Mouse (Mus musculus) heart, postnatal 10 days (tissue): ENCODE measurements around the gene Spi1. TPM values are rescaled to one million over a fixed set of nuclear protein-coding genes. Genes with fewer than 3 reads are reported as not detected.
"Not testable (repeated sequence)": the region's sequence is repeated elsewhere in the genome, so short reads cannot be mapped to it uniquely, and the experiment has no call there.

ENCODE experiments used
- DNase-seq, 2 experiments: peaks; one replicate each; pipeline ENCODE4 v3.0.0; 2021
- intact Hi-C: fragments of 180-260 bp; cut with DNase I; formaldehyde crosslinking; loops from one replicate; pipeline ENCODE4 v1.15.1; 2025
- total RNA-seq, 2 experiments: library from RNA; stranded (reverse); gene quantifications; 2 replicates each; pipeline ENCODE4 v1.2.3; 2021

The Spi1 gene
- 1 to 10 TPM; 2.3 to 3.0 TPM for total RNA-seq

- intact Hi-C loops = no loop called here
- no peak for DNase-seq
These were observed at the start of gene Spi1 for GRCm38 (mm10) chr2:91081775-91082695. Gene Spi1, plus strand, starts transcription at chr2:91082390.

GRCm38 (mm10) chr2:91033000-91033399, 49.2 kb upstream of the Spi1 start:
- intact Hi-C loops = no loop called here

GRCm38 (mm10) chr2:91035385-91035784, 46.8 kb upstream of the Spi1 start, which contains the start of gene Rapsn:
Gene Rapsn, plus strand, starts transcription at chr2:91035620.
- intact Hi-C loops = no loop called here
- peak; percentile 79 to 83 for DNase-seq

More at GRCm38 (mm10) chr2:91033000-91033399, 49.2 kb upstream of the Spi1 start:
- no peak for DNase-seq

- no peak for DNase-seq
- intact Hi-C loops = no loop called here
These were observed 40.4 kb upstream of the Spi1 start for GRCm38 (mm10) chr2:91041786-91042185.

- DNase-seq = no peak
- intact Hi-C loops = no loop called here
These were observed 39.4 kb upstream of the Spi1 start for GRCm38 (mm10) chr2:91042651-91043398.

- intact Hi-C loops = no loop called here
- no peak for DNase-seq
These were observed 37.5 kb upstream of the Spi1 start for GRCm38 (mm10) chr2:91044727-91045126.

- intact Hi-C loops, DNase-seq: not testable (repeated sequence)
These were observed 36.4 kb upstream of the Spi1 start for GRCm38 (mm10) chr2:91045805-91046204.

- DNase-seq = no peak
- intact Hi-C loops = no loop called here
These were observed 34.8 kb upstream of the Spi1 start for GRCm38 (mm10) chr2:91047359-91047758.

GRCm38 (mm10) chr2:91051917-91052316, 30.3 kb upstream of the Spi1 start:
- intact Hi-C loops = no loop called here
- DNase-seq = no peak

GRCm38 (mm10) chr2:91052752-91053151, 29.4 kb upstream of the Spi1 start:
- intact Hi-C loops = no loop called here
- DNase-seq = no peak

GRCm38 (mm10) chr2:91053181-91053933, 28.8 kb upstream of the Spi1 start:
- DNase-seq = no peak
- intact Hi-C loops = no loop called here

GRCm38 (mm10) chr2:91053934-91054382, 28.2 kb upstream of the Spi1 start, which contains the start of gene Psmc3:
Gene Psmc3, plus strand, starts transcription at chr2:91054009.
- peak; percentile 98 to 99 for DNase-seq
- intact Hi-C loops = loop anchor here (2.0 kb wide), 1 partner anchor 113 kb away; the partner anchor contains the start of gene Celf1

- no peak for DNase-seq
- intact Hi-C loops = no loop called here
These were observed 23.8 kb upstream of the Spi1 start for GRCm38 (mm10) chr2:91058435-91058834.

GRCm38 (mm10) chr2:91059376-91059775, 22.8 kb upstream of the Spi1 start:
- intact Hi-C loops = no loop called here
- no peak for DNase-seq

GRCm38 (mm10) chr2:91060544-91061355, 21.4 kb upstream of the Spi1 start:
- intact Hi-C loops = loop anchor here (2.0 kb wide), 1 partner anchor 194 kb away; no protein-coding TSS in a partner anchor

GRCm38 (mm10) chr2:91061849-91062481, 20.2 kb upstream of the Spi1 start:
- peak; percentile 83 to 85 for DNase-seq
- intact Hi-C loops = loop anchor here (2.0 kb wide), 1 partner anchor 195 kb away; no protein-coding TSS in a partner anchor

More at GRCm38 (mm10) chr2:91060544-91061355, 21.4 kb upstream of the Spi1 start:
- peak; percentile 62 to 78 for DNase-seq

- no peak for DNase-seq
- intact Hi-C loops = no loop called here
These were observed 19.2 kb upstream of the Spi1 start for GRCm38 (mm10) chr2:91062779-91063606.

- intact Hi-C loops = no loop called here
- DNase-seq = no peak
These were observed 18.0 kb upstream of the Spi1 start for GRCm38 (mm10) chr2:91064211-91064610.
